8 mouse cellular contexts compared by ENCODE assay signal in the genomic region with DNA sequence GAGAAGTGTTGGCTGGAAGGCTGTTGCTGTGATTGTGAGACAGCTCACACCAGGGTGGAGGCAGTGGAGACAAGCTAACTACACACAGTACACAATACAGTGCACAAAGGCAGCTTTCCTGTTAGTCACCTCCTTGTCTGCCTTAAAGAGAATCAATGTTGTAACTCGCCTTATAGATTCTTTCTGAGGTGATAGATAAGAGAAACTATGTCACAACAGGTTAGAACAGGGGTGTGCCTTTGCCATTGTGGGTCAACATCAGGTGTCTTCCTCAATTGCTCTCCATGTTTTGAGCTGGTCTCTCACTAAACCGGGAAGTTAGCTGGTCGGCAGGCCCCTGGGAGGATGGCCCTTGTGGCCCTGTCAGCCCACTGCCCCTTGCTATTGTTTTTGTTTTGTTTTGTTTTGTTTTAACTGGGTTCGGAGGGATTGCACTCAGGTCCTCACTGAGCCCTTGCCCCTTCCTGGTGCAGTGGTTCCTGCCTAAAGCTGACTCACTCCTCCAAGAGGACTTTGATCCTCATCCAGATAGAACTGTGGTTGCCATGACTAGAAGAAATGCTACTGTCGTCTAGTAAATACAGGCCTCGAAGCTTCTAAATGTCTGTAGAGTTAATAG. TPM values are rescaled to one million over a fixed set of nuclear protein-coding genes. Genes with fewer than 3 reads are reported as not detected.
DNase-seq lines count a peak whose midpoint lies in the region; ATAC-seq and TF ChIP-seq lines count a peak whose summit lies in the region.

No protein-coding gene starts in this region.

- TF ChIP-seq CTCF in liver, adult 2 months (IDR thresholded peaks at IDR 0.05; ENCODE audit: low read depth, low read length): no peak
- TF ChIP-seq CTCF in bone marrow, adult 2 months (IDR thresholded peaks at IDR 0.05; ENCODE audit: control insufficient read depth, insufficient read depth, low read length): no peak

- no peak for ATAC-seq in CD4-positive, CD25-positive, alpha-beta regulatory T cell, adult 4 months

- 11% methylated on average over 6 of the region's 6 CpGs for WGBS in liver, adult 2 months
- WGBS in bone marrow, adult 2 months: 26% methylated on average over 6 of the region's 6 CpGs

- no peaks in the 10 kb centered on the region for H3K27me3 ChIP-seq in liver, adult 2 months (ENCODE audit: control insufficient read depth, insufficient read depth, low read length)

- H3K9ac ChIP-seq in liver, adult 2 months (ENCODE audit: low read depth, low read length): peak overlapping the region; percentile 60; the same call in 1 of the 2 replicates

- H3K79me2 ChIP-seq in liver, adult 2 months (ENCODE audit: control insufficient read depth, insufficient read depth, low read length): peaks cover 33% of the 10 kb centered on the region

- H3K36me3 ChIP-seq in liver, adult 2 months (ENCODE audit: control insufficient read depth, insufficient read depth, low read length): no peaks in the 10 kb centered on the region

- peak overlapping the region; percentile 47; the same call in 1 of the 2 replicates for H3K4me3 ChIP-seq in liver, adult 2 months (ENCODE audit: insufficient read depth, low read depth, low read length)
- H3K4me3 ChIP-seq in bone marrow, adult 2 months (replicated peaks; ENCODE audit: control insufficient read depth, low read depth, low read length): peak overlapping the region; percentile 6

- TF ChIP-seq POLR2A in liver, adult 2 months (IDR thresholded peaks at IDR 0.05; ENCODE audit: extremely low read depth, insufficient read depth, low read length): no peak
- no peak for TF ChIP-seq POLR2A in bone marrow, adult 2 months (IDR thresholded peaks at IDR 0.05; ENCODE audit: borderline replicate concordance, control insufficient read depth, low read depth, low read length)

- H3K4me1 ChIP-seq in liver, adult 2 months (ENCODE audit: control insufficient read depth, insufficient read depth, low read length): peaks cover 26% of the 10 kb centered on the region
- H3K4me1 ChIP-seq in bone marrow, adult 2 months (ENCODE audit: control insufficient read depth, insufficient read depth, low read length): peaks cover 6% of the 10 kb centered on the region; the same call in 1 of the 2 replicates

- DNase-seq in CD4-positive, CD25-positive, alpha-beta regulatory T cell, adult 2 months (ENCODE audit: low read depth, low spot score): peak; percentile 9
- DNase-seq in liver, adult 2 months (ENCODE audit: extremely low read depth, low read depth, low spot score): peak; percentile 86
- DNase-seq in liver: no peak
- peak; percentile 39 for DNase-seq in lung, postnatal 36 days
- no peak for DNase-seq in right cerebral cortex, postnatal 10 days (ENCODE audit: low spot score in 2 of 2)
- DNase-seq in cerebellum, adult 11 months: no peak

- peak overlapping the region; percentile 71 for H3K27ac ChIP-seq in liver, adult 2 months (replicated peaks; ENCODE audit: insufficient read depth, low read depth, low read length)
- peak overlapping the region; percentile 32; the same call in 1 of the 2 replicates for H3K27ac ChIP-seq in bone marrow, adult 2 months (ENCODE audit: control insufficient read depth, insufficient read depth, low read depth, low read length, poor library complexity)

RNA-seq across cellular contexts. Expression of a gene that starts 3.4 kb away (rescaled TPM):
- 1 to 10 TPM; 4.5 to 8.2 TPM for polyA plus RNA-seq in CD4-positive, CD25-positive, alpha-beta regulatory T cell, adult 4 months (2017; shearing (Covaris generic))
- total RNA-seq in liver, adult 2 months (2014; rRNA removed): 29.8 and 31.7 TPM in 2 replicates
- 4.7 and 5.1 TPM in 2 replicates for polyA plus RNA-seq in liver, adult 2 months (2012; rRNA removed)
- polyA plus RNA-seq in bone marrow, adult 2 months (2011; ENCODE audit: insufficient read depth, insufficient read length, low replicate concordance, missing spikeins): 9.7 and 11.1 TPM in 2 replicates

Comparison
In these comparisons a context has a peak if more than half of its experiments do, and no peak if none do; other contexts are left out.
1. DNase-seq: peak in CD4-positive, CD25-positive, alpha-beta regulatory T cell, adult 2 months (single experiment), liver, adult 2 months (single experiment) and lung, postnatal 36 days (single experiment); none in liver (single experiment), right cerebral cortex, postnatal 10 days (0 of 2) and cerebellum, adult 11 months (single experiment).